Mouse (Mus musculus): ENCODE results near the gene Pdzrn4. TPM values are rescaled to one million over a fixed set of nuclear protein-coding genes. Genes with fewer than 3 reads are reported as not detected.

Gene Pdzrn4
- total and polyA plus RNA-seq, 3 experiments: not detected

DNA sequence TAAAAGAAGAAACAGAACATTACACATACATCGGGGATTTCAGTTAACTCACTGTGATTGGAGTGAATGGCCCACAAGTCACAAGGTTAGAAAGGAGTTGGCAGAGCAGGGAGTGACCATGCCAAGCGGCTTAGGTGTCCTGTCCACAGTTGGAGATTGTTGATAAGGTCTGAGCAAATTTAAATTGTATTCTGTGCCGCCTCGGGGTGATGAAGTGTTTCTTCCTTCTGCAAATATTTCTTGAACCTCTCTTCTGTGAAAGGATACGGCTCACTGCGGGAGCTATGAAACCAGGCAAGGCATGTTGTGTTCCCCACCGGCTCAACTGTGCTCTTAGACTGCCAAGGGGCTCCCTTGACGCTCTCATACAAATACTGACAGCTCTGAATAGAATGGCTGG is 112.7 kb downstream of the Pdzrn4 start (continued):
- TF ChIP-seq USF1 (IDR thresholded peaks at IDR 0.05; ENCODE audit: low read depth, low read length): no peak

DNA sequence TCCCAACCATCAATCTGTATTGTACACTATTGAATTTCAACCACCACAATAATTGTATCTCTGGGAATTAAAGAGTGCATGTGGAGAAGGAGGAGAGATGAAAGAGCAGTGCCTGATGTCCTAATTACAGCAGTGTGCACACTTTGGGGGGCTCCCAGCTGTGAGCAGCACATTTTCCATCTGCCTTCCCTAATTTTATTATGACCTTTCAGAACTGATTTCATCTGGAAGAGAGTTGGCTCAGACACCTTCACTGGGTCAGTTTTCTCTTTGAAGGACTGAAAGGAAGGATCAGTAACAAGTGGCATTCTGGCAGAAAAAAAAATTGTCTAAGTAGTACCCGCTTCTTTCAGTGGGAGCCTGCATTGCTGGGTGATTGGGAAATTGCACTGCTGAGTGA is 119.0 kb downstream of the Pdzrn4 start:
- TF ChIP-seq RAD21 (IDR thresholded peaks at IDR 0.05; ENCODE audit: low read depth, low read length) (no peak), POLR2AphosphoS2 (IDR thresholded peaks at IDR 0.05; ENCODE audit: low read length) (no peak), USF1 (IDR thresholded peaks at IDR 0.05; ENCODE audit: low read depth, low read length) (no peak), CHD2 (IDR thresholded peaks at IDR 0.05; ENCODE audit: low read length) (no peak), ZMIZ1 (IDR thresholded peaks at IDR 0.05; ENCODE audit: low read depth, low read length) (no peak), SMC3 (IDR thresholded peaks at IDR 0.05; ENCODE audit: low read depth, low read length) (no peak), JUND (IDR thresholded peaks at IDR 0.05; ENCODE audit: low read depth, low read length) (no peak), TAL1 (IDR thresholded peaks at IDR 0.05; ENCODE audit: low read length) (no peak), TBP (IDR thresholded peaks at IDR 0.05; ENCODE audit: low read depth, low read length) (no peak), RCOR1 (IDR thresholded peaks at IDR 0.05; ENCODE audit: low read depth, low read length) (no peak), ZNF384 (IDR thresholded peaks at IDR 0.05; ENCODE audit: low read depth, low read length) (no peak), EP300 (IDR thresholded peaks at IDR 0.05; ENCODE audit: low read depth in 1 of 2, low read length in 2 of 2) (no peak), HCFC1 (IDR thresholded peaks at IDR 0.05; ENCODE audit: low read depth, low read length) (no peak)
- Histone ChIP-seq H3K36me3 (ENCODE audit: control insufficient read depth in 1 of 2, insufficient read depth in 2 of 2, low read length in 2 of 2) (no peaks in the 10 kb centered on the region), H3K9me3 (replicated peaks; ENCODE audit: insufficient read depth, low read length) (no peaks in the 10 kb centered on the region), H3K27ac (ENCODE audit: control insufficient read depth, low read depth, low read length) (no peak overlapping the region), H3K79me2 (ENCODE audit: control insufficient read depth, insufficient read depth, low read length, poor library complexity) (no peaks in the 10 kb centered on the region), H3K27me3 (ENCODE audit: control insufficient read depth in 1 of 2, insufficient read depth in 2 of 2, low read length in 2 of 2) (no peaks in the 10 kb centered on the region), H3K4me1 (ENCODE audit: control insufficient read depth in 1 of 2, insufficient read depth in 2 of 2, low read length in 2 of 2) (no peaks in the 10 kb centered on the region), H3K9ac (ENCODE audit: control insufficient read depth, low read depth, low read length, poor library complexity, severe bottlenecking) (no peak overlapping the region), H3K4me3 (ENCODE audit: control insufficient read depth in 1 of 2, insufficient read depth in 1 of 2, low read depth in 2 of 2, low read length in 2 of 2) (no peak overlapping the region)
- DNase-seq (ENCODE audit: low read depth, low spot score): no peak

DNA sequence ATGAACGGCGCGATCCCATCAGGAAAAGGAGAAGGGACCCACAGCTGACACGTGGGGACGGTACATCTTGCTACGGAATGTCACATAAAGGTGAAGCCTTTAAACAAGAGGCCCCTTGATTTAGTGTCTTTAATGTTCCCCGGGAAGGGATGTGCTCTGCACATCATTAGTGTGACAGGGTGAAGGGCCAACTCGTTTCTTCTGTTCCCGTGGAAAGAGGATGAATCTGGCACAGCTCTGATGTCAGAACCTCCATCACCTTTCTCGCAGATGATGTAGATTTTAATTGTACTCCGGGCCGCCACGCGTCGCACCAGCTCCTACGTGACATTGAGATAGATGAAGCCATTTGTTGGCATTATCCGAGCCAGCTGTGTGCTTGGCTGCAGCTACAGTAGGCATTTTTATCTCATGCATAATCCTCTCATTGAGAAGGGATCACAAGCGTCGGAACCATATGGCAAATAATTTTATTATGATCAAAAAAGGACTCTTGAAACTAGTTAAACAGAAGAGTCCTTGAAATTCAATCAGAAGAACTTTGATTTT is 124.1 kb downstream of the Pdzrn4 start:
- H3K27ac ChIP-seq (ENCODE audit: control insufficient read depth, low read depth, low read length): no peak overlapping the region
- H3K4me1 ChIP-seq (ENCODE audit: control insufficient read depth in 1 of 2, insufficient read depth in 2 of 2, low read length in 2 of 2): no peaks in the 10 kb centered on the region
- H3K36me3 ChIP-seq (ENCODE audit: control insufficient read depth in 1 of 2, insufficient read depth in 2 of 2, low read length in 2 of 2): no peaks in the 10 kb centered on the region
- no peak for DNase-seq (ENCODE audit: low read depth, low spot score)
- no peak overlapping the region for H3K4me3 ChIP-seq (ENCODE audit: control insufficient read depth in 1 of 2, insufficient read depth in 1 of 2, low read depth in 2 of 2, low read length in 2 of 2)
- H3K79me2 ChIP-seq (ENCODE audit: control insufficient read depth, insufficient read depth, low read length, poor library complexity): no peaks in the 10 kb centered on the region
- TF ChIP-seq MEF2A (IDR thresholded peaks at IDR 0.05; ENCODE audit: extremely low read depth, insufficient replicate concordance, low read depth, low read length, poor library complexity, severe bottlenecking): no peak
- TF ChIP-seq TAL1 (IDR thresholded peaks at IDR 0.05; ENCODE audit: low read length): no peak
- TF ChIP-seq KAT2A (conservative IDR thresholded peaks at IDR 0.05; ENCODE audit: low read depth, low read length): no peak
- no peak for TF ChIP-seq SIN3A (IDR thresholded peaks at IDR 0.05; ENCODE audit: low read length)
- no peak for TF ChIP-seq MAX (IDR thresholded peaks at IDR 0.05; ENCODE audit: low read length)
- TF ChIP-seq CTCF (IDR thresholded peaks at IDR 0.05 in 2 of 3, conservative IDR thresholded peaks at IDR 0.05 in 1 of 3; ENCODE audit: control insufficient read depth in 1 of 3, insufficient read depth in 1 of 3, low read depth in 2 of 3, low read length in 3 of 3, poor library complexity in 1 of 3, severe bottlenecking in 1 of 3): no peak
- TF ChIP-seq RCOR1 (IDR thresholded peaks at IDR 0.05; ENCODE audit: low read depth, low read length): no peak
- no peak for TF ChIP-seq GABPA (IDR thresholded peaks at IDR 0.05; ENCODE audit: low read depth, low read length)
- TF ChIP-seq TCF12 (IDR thresholded peaks at IDR 0.05; ENCODE audit: low read depth, low read length): no peak
- no peak for TF ChIP-seq MYC (IDR thresholded peaks at IDR 0.05; ENCODE audit: low read depth, low read length)
- TF ChIP-seq E2F4 (IDR thresholded peaks at IDR 0.05; ENCODE audit: borderline replicate concordance, low read depth, low read length): no peak
- no peak for TF ChIP-seq BHLHE40 (IDR thresholded peaks at IDR 0.05; ENCODE audit: borderline replicate concordance, low read depth, low read length)
- TF ChIP-seq ZMIZ1 (IDR thresholded peaks at IDR 0.05; ENCODE audit: low read depth, low read length): no peak
- TF ChIP-seq POLR2A (IDR thresholded peaks at IDR 0.05; ENCODE audit: control insufficient read depth in 1 of 2, insufficient read depth in 1 of 2, low read depth in 1 of 2, low read length in 2 of 2, poor library complexity in 1 of 2): no peak
- TF ChIP-seq POLR2AphosphoS2 (IDR thresholded peaks at IDR 0.05; ENCODE audit: low read length): no peak
- no peak for TF ChIP-seq UBTF (IDR thresholded peaks at IDR 0.05; ENCODE audit: borderline replicate concordance, insufficient read depth, low read depth, low read length)
- no peak for TF ChIP-seq RAD21 (IDR thresholded peaks at IDR 0.05; ENCODE audit: low read depth, low read length)
- H3K27me3 ChIP-seq (ENCODE audit: control insufficient read depth in 1 of 2, insufficient read depth in 2 of 2, low read length in 2 of 2): no peaks in the 10 kb centered on the region
- H3K9me3 ChIP-seq (replicated peaks; ENCODE audit: insufficient read depth, low read length): no peaks in the 10 kb centered on the region
- no peak overlapping the region for H3K9ac ChIP-seq (ENCODE audit: control insufficient read depth, low read depth, low read length, poor library complexity, severe bottlenecking)

Measured in MEL (cell line).